Mouse (Mus musculus): Measurements from ENCODE around the gene Klhl3.

DNA sequence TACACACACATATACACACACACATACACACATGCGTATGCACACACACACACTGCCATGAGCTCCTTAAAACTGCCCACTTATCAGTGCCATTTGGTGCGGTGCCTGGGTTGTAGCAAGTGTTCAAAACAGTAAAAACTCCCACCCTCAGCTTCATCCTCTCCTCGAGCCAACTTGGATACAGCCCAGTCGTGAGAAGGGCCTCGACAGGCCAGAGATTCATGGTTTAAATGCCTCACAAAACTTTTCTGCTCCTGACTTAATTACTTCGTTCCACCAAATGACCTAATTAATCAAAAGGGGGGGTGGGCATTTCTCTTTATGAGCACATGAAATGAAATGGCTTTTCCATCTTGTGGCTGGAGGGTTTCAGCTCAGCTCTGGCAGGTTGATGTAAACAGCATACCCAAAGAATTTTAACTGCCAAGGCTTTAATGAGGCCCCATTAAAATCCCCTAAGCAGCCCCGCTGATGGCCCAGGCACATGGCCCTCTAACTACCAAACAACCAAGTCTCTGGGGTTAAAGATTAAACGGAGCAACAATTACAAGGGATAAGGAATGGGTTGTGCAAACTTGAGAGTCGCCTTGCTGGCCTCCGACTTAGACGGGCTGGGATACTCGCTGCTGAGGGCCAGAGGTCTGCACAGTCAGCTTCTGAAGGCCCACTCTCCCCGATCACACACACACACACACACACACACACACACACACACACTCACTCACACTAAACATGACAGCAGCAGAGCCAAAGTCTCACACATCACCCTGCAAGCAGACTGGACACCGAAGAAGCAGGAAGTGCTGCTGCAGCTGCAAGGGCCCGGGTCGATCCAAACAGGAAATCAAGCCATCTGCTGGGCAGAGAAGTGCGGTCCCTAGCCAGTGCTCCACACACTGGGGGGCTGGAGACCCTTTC is 55.2 kb downstream of the Klhl3 start:
- TF ChIP-seq CTCF (IDR thresholded peaks at IDR 0.05; ENCODE audit: low read depth) (no peak), EP300 (IDR thresholded peaks at IDR 0.05; ENCODE audit: low read depth) (no peak)

All from heart, postnatal 0 days (tissue).